Mouse (Mus musculus) kidney, postnatal 0 days (tissue): ENCODE measurements around the gene Adamtsl4. TPM values are rescaled to one million over a fixed set of nuclear protein-coding genes. Genes with fewer than 3 reads are reported as not detected.

Experiments
- ATAC-seq: fragments of 200-750 bp; cut with Nextera tagmentation; replicated peaks from 2 replicates; pipeline ENCODE4 v1.8.0; 2017; ENCODE audit warnings: low read depth, moderate number of reproducible peaks, moderate TSS enrichment, moderate library complexity; ENCODE audit not compliant: low FRiP score
- DNase-seq: peaks from one replicate; pipeline ENCODE4 v3.0.0-alpha.2; 2016; ENCODE audit warnings: low spot score
- H3K27ac ChIP-seq: fragments of 300-500 bp; sonication (generic); 2 replicates; pipeline ENCODE4 v1.5.1; 2014; ENCODE audit warnings: mild to moderate bottlenecking
- H3K27me3 ChIP-seq: fragments of 300-500 bp; sonication (generic); 2 replicates; pipeline ENCODE4 v1.6.1; 2014; ENCODE audit warnings: low read length, mixed read lengths; ENCODE audit not compliant: insufficient read depth
- H3K36me3 ChIP-seq: fragments of 300-500 bp; sonication (generic); 2 replicates; pipeline ENCODE4 v1.6.1; 2014; ENCODE audit warnings: low read length, mixed read lengths; ENCODE audit not compliant: insufficient read depth
- H3K4me1 ChIP-seq: fragments of 300-500 bp; sonication (generic); replicated peaks from 2 replicates; pipeline ENCODE4 v1.6.1; 2014; ENCODE audit warnings: antibody characterized with exemption, low read length, mixed read lengths; ENCODE audit not compliant: insufficient read depth
- H3K4me2 ChIP-seq: fragments of 300-500 bp; sonication (generic); 2 replicates; pipeline ENCODE4 v1.6.1; 2014; ENCODE audit warnings: mild to moderate bottlenecking, low read length, moderate library complexity, mixed read lengths
- H3K4me3 ChIP-seq: fragments of 300-500 bp; sonication (generic); replicated peaks from 2 replicates; pipeline ENCODE4 v1.5.1; 2014; ENCODE audit warnings: low read depth, low read length
- H3K9ac ChIP-seq: fragments of 300-500 bp; sonication (generic); 2 replicates; pipeline ENCODE4 v1.6.1; 2014; ENCODE audit warnings: low read depth, low read length
- H3K9me3 ChIP-seq: fragments of 300-500 bp; sonication (generic); replicated peaks from 2 replicates; pipeline ENCODE4 v1.6.1; 2016; ENCODE audit warnings: low read length, inconsistent platforms, mixed read lengths
- CTCF ChIP-seq: IDR thresholded peaks from 2 replicates; pipeline ENCODE4 v1.5.1; 2016; ENCODE audit warnings: antibody characterized with exemption, low read depth, mild to moderate bottlenecking, moderate library complexity
- WGBS: fragments of 180-500 bp; shearing (Covaris S2); extraction: QIAGEN DNeasy Blood & Tissue Kit; methylation state at CpG from one replicate; pipeline ENCODE4 v1.1.7; 2014; 5-methylcytosine and 5-hydroxymethylcytosine counted together
- polyA plus RNA-seq: library from polyadenylated mRNA; unstranded; fragments of >200 nt; fragmentation: Nextera tagmentation; extraction: Ambion mirVana; gene quantifications from 2 replicates; pipeline ENCODE4 v1.2.1, GENCODE M21; 2015

The Adamtsl4 gene
- polyA plus RNA-seq, 1 experiment from 2014 or later, result 3.6 TPM

- Histone ChIP-seq H3K27me3 (no peaks in the 10 kb centered on the region), H3K36me3 (no peaks in the 10 kb centered on the region), H3K4me2 (no peak overlapping the region), H3K27ac (no peak overlapping the region), H3K4me1 (peaks cover 30% of the 10 kb centered on the region), H3K9ac (no peak overlapping the region), H3K9me3 (no peaks in the 10 kb centered on the region), H3K4me3 (no peak overlapping the region)
- DNase-seq, result no peak
- no peak for ATAC-seq
- TF ChIP-seq CTCF, result peak; percentile 22; the same call in 1 of the 2 replicates
- 64% methylated on average over 5 of the region's 5 CpGs for WGBS
Measured at GRCm38 (mm10) chr3:95682878-95683277, 4.8 kb downstream of the Adamtsl4 start.

DNA sequence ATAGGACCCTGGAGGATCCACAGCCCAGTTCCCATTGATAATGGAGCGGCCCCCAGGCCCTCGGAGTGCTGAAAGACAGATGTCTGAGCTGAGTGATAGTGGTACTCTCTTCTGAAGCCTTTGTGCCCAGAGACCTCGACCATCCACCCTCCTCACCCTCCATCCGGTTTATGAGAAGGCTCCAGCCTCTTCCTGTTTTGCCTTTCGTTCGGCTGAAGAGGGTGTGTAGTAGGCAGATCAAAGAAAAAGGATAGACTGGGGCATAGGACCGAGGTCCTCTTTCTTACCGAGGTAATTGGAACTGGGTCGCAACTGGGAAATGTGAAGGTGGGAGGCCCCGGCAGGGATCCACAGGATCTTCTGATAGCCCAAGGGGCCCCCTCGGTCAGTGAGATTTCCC is 6.4 kb downstream of the Adamtsl4 start:
- no peak overlapping the region for H3K4me2 ChIP-seq
- WGBS, result 31% methylated on average over 11 of the region's 11 CpGs

GRCm38 (mm10) chr3:95680673-95681072 is 7.0 kb downstream of the Adamtsl4 start:
- no peak overlapping the region for H3K27ac ChIP-seq
- ATAC-seq, result no peak

More for the DNA sequence above, 6.4 kb downstream of the Adamtsl4 start:
- Histone ChIP-seq H3K27me3 (no peaks in the 10 kb centered on the region), H3K27ac (no peak overlapping the region), H3K9ac (no peak overlapping the region), H3K4me3 (no peak overlapping the region), H3K36me3 (0 out of 2 replicates have a peak, but pooled peaks cover 9% of the 10 kb centered on the region), H3K9me3 (no peaks in the 10 kb centered on the region), H3K4me1 (peaks cover 24% of the 10 kb centered on the region)
- ATAC-seq (no peak), DNase-seq (no peak)
- TF ChIP-seq CTCF, result no peak

DNA sequence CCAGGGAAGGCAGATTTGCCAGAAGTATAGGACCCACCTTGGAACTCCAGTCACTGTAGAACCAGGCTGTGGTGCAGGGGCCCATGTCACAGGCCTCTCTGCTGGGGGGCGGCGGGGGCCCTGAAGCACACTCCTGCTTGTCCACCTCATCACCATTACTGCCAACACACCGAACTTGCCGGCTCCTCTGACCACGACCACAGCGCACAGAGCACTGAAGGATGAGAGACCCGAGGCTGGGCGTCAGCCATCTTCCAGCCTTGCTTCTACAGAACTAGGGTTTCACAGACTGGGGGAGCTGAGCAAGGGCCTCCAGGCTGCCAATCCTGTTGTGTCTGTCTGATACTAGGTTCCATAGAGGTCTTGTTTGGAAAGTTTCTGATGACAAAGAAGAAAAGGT is 8.2 kb downstream of the Adamtsl4 start:
- H3K36me3 ChIP-seq, result 0 out of 2 replicates have a peak, but pooled peaks cover 9% of the 10 kb centered on the region
- H3K4me3 ChIP-seq, result no peak overlapping the region
- no peaks in the 10 kb centered on the region for H3K9me3 ChIP-seq
- DNase-seq, result no peak
- no peaks in the 10 kb centered on the region for H3K27me3 ChIP-seq
- no peak for ATAC-seq
- H3K9ac ChIP-seq, result no peak overlapping the region
- no peak overlapping the region for H3K27ac ChIP-seq
- no peak overlapping the region for H3K4me2 ChIP-seq
- peaks cover 26% of the 10 kb centered on the region for H3K4me1 ChIP-seq
- WGBS, result 89% methylated on average over 8 of the region's 8 CpGs
- no peak for TF ChIP-seq CTCF

More at GRCm38 (mm10) chr3:95680673-95681072, 7.0 kb downstream of the Adamtsl4 start:
- no peak overlapping the region for H3K4me3 ChIP-seq
- H3K36me3 ChIP-seq, result 0 out of 2 replicates have a peak, but pooled peaks cover 9% of the 10 kb centered on the region
- H3K9ac ChIP-seq, result no peak overlapping the region
- H3K9me3 ChIP-seq, result no peaks in the 10 kb centered on the region
- WGBS, result 81% methylated on average over 6 of the region's 6 CpGs
- no peak overlapping the region for H3K4me2 ChIP-seq
- no peak for DNase-seq
- TF ChIP-seq CTCF, result no peak
- peaks cover 24% of the 10 kb centered on the region for H3K4me1 ChIP-seq
- no peaks in the 10 kb centered on the region for H3K27me3 ChIP-seq

DNA sequence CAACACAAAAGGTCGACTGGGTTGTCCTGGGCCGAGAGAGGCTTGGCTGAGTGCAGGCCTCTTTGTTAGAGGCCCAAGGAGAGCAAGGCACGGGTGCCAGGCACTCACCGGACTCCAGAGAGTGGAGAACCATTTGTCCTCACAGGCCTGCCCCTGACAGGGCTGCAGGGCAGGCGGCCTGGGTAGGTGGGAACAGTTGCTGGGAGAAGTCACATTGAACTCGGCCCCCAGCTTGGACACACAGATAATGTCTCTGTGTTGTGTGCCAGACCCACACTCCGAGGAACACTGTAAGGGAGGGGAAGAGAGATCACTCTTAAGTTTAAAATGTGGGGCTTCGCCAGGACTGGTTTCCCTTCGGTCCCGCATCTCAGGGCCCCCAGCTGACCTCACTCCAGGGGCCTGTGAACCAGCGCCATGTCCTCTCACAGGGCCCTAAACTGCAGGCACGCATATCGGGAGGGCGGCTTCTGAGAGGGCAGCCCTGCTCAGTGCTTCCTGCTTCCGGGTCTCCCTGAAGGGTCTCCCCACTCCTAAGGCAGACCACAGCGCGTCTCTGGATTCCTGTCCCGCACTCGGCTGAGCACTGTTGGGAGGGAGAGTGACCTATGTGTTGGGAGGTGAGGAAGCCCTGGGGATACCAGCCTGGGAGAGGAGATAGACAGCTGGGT is 10.2 kb downstream of the Adamtsl4 start:
- peaks cover 45% of the 10 kb centered on the region for H3K4me1 ChIP-seq
- ATAC-seq, result no peak

GRCm38 (mm10) chr3:95676745-95677419 is 10.8 kb downstream of the Adamtsl4 start:
- 68% methylated on average over 15 of the region's 15 CpGs for WGBS
- Histone ChIP-seq H3K36me3 (0 out of 2 replicates have a peak, but pooled peaks cover 9% of the 10 kb centered on the region), H3K4me2 (no peak overlapping the region), H3K27ac (peak overlapping the region; percentile 97), H3K9ac (no peak overlapping the region), H3K4me1 (peaks cover 51% of the 10 kb centered on the region), H3K27me3 (no peaks in the 10 kb centered on the region), H3K4me3 (no peak overlapping the region), H3K9me3 (no peaks in the 10 kb centered on the region)
- peak; percentile 78 for DNase-seq
- ATAC-seq, result 0 out of 2 replicates have a peak, but pooled peaks have one; percentile 4
- peak; percentile 91 for TF ChIP-seq CTCF

More for the DNA sequence above, 10.2 kb downstream of the Adamtsl4 start:
- no peak for DNase-seq
- H3K9me3 ChIP-seq, result no peaks in the 10 kb centered on the region
- 72% methylated on average over 19 of the region's 19 CpGs for WGBS
- H3K27me3 ChIP-seq, result no peaks in the 10 kb centered on the region
- no peak overlapping the region for H3K4me2 ChIP-seq
- H3K4me3 ChIP-seq, result no peak overlapping the region
- no peak for TF ChIP-seq CTCF
- 0 out of 2 replicates have a peak, but pooled peaks cover 9% of the 10 kb centered on the region for H3K36me3 ChIP-seq
- H3K27ac ChIP-seq, result no peak overlapping the region
- no peak overlapping the region for H3K9ac ChIP-seq
